Mouse (Mus musculus): ENCODE measurements around the gene Olfr420.

Gene Olfr420

GRCm38 (mm10) chr1:174155333-174155732, at the start of gene Olfr420:
Olfr420 (plus strand) TSS chr1:174155633.
- DNase-seq, result no peak

- DNase-seq, result no peak
Measured at GRCm38 (mm10) chr1:174121062-174121461, 34.4 kb upstream of the Olfr420 start, which contains the start of gene Olfr231. Olfr231 (minus strand) TSS chr1:174121162.

GRCm38 (mm10) chr1:174131217-174131616, 24.2 kb upstream of the Olfr420 start, which contains the start of gene Olfr424:
Olfr424 (plus strand) TSS chr1:174131517.
- no peak for DNase-seq

DNA sequence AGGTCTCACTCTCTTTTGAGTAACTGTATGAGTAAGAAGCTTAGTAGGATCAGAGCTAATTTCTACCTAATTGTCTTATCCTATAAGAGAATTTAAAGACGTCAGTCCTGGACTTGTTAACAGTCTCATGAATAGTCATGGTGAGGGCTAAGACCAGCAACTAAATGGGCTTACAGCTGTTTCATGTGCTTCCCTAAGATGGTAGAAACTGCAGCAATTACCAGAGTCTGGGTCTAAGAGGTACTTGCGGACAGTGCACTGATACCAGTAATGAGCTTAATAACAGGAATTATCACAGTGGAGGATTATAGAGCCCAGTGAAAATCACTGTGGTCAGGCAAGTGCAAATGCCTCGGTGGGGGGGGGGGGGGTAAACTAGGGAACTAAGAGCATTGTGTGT, 23.4 kb upstream of the Olfr420 start:
- DNase-seq, result no peak

DNA sequence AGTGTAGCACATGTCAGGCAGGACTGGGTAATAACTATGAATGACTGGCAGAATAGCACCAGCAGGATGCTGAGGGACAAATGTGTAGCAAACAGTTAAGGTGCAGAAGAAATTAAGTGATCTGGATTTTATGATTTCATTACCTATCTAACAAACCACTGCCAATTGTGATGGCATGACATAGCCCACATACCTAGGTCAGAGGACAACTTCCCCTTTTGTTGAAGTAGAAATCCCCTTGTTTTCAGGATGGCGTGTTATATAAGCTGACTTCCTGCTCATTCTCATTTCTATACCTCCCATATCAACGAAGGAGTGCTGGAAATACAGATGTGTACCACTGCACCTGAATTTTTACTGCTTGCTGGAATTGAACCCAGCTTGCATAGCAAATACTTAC, 14.0 kb upstream of the Olfr420 start:
- no peak for DNase-seq

DNA sequence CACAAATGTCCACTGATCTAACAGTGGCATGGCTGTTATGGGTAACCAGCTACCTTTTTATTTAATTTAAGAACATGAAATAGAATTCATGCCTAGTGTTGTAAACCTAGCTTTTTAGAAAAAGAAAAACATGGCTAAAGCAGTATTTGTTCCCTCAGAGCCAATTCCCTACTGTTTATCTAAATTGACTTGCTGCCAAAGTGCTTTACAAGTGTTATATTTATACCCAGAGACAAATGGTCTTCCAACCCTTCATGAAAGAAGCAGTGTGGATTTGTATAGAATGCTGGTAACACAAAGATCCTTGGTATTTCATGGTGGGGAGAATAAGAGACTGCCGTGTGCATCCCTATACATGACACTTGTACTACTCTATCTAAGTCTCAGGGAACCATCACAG, 8.7 kb upstream of the Olfr420 start:
- DNase-seq, result no peak

- DNase-seq, result no peak
Measured at GRCm38 (mm10) chr1:174149289-174149688, 6.1 kb upstream of the Olfr420 start.

DNA sequence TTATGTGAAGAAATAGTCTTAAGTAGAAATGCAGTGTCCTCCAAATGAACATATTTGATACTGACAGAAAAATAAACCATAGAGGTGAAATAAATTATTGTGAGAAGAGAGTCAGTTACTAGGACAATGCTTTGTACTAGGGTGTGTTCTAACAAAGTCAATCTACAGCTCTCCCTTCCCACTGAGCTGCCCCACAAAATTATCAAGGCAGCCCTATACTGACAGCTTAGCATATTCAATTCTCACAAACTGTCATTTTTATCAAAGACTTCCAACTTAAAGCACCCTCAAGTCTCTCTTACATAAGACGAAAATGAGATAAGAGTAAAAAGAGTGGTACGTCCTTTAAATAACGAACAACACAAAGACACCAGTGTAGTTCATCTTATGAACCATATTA, 2.2 kb downstream of the Olfr420 start:
- DNase-seq, result no peak

GRCm38 (mm10) chr1:174158512-174158911, 3.1 kb downstream of the Olfr420 start:
- DNase-seq, result no peak

GRCm38 (mm10) chr1:174159095-174159494, 3.7 kb downstream of the Olfr420 start:
- no peak for DNase-seq

GRCm38 (mm10) chr1:174169024-174169423, 13.6 kb downstream of the Olfr420 start:
- DNase-seq, result no peak

DNA sequence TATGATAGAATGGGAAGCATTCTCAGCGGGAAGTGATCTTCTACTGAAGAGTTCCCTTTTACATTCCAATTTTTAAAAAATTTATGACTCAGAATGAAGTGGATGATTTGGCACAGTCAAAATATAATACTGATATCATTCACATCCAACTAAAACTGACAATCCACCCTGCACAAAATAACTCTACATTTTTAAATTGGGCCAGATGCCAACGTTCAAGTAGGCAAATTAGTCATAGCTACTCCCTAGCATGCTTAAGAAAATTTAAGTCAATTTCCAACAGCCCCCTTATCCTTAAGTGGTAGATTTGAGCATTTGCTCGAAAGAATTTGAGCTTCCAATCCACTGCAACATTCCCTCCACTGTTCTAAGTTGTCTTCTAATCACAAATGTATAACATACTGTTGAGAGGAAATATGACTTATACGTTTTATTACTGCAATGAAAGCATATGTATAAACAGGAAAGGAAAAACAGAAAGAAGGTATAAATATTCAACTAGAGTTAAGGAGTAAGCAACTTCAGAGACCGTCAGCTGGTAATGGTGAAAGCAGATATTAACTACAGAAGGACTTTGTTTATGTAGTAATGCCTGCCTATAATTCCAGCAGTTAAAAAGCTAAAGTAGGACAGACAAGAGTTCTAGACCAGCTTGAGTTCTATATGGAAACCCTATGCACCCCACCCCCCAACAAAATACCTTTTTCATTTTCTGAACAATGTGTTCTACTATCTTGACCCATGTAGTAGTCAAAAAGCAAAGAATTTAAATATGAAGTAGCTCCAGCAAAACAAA, 15.5 kb downstream of the Olfr420 start:
- DNase-seq, result no peak

DNA sequence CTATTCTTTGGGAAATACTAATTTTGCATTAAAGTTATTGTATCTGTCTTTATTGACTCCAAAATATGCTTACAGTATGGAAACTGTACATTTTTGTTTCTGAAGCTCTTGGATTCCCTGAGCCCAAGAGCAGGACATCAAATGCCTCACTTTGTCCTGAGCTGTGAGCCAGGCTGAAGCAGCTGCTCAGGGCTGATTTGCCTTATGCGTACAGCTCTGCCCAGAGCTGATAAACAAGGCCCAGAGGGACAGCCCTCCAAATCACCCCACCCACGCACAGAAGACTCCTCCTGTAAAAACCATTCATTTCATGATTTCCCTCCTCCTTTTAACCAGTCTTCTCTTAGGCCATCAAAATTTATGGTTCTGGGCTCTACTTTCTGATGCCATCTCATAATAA, 16.1 kb downstream of the Olfr420 start:
- no peak for DNase-seq

GRCm38 (mm10) chr1:174172605-174173004, 17.2 kb downstream of the Olfr420 start, which contains the start of gene Spta1:
Spta1 (plus strand) TSS chr1:174172776.
- DNase-seq, result no peak

- DNase-seq, result no peak
Measured at GRCm38 (mm10) chr1:174204699-174205098, 49.3 kb downstream of the Olfr420 start.
